ENCODE assay signal across 8 mouse cellular contexts in the genomic region with DNA sequence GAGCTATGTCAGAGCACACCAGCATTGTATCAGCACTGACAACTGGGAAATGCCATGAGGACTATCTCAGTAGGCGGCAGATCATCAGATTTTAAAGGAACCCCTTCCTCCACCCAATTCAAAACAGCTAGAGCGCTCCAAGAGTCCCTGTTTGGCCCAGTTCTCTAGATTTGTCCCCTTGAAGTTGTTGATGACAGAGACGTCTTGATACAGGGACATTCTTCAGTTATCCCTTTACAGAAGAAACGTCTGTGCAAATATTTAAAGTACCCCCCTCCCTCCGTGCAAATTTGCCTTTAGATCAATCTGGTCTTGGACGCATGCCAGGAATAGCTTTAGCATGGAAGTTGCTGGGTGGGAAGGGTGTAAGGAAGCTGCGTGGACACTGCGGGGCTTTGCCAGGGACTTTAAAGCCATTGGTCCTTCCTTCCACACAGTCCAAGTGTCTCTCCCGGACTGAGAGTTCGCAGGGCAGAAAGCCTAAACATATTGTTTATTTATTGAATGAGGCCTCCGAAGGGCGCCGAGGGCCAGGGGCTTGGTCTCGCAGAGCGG. TPM values are rescaled to one million over a fixed set of nuclear protein-coding genes. Genes with fewer than 3 reads are reported as not detected.
A peak's percentile ranks its signal among the peaks of the same experiment; 100 is the strongest.
DNase-seq lines count a peak whose midpoint lies in the region; ATAC-seq and TF ChIP-seq lines count a peak whose summit lies in the region.

No protein-coding gene starts in this region.

- peak overlapping the region; percentile 87 for H3K4me2 ChIP-seq in forebrain, embryonic 11.5 days (ENCODE audit: low read depth, low read length, severe bottlenecking)
- H3K4me2 ChIP-seq in midbrain, postnatal 0 days (ENCODE audit: low read depth, low read length, poor library complexity, severe bottlenecking): peak overlapping the region; percentile 83

- TF ChIP-seq CTCF in bone marrow macrophage, adult 2 months (IDR thresholded peaks at IDR 0.05; ENCODE audit: low read depth, low read length): no peak
- TF ChIP-seq CTCF in midbrain, postnatal 0 days (IDR thresholded peaks at IDR 0.05): no peak

- H3K9me3 ChIP-seq in forebrain, embryonic 11.5 days (ENCODE audit: control insufficient read depth, low read length): no peaks in the 10 kb centered on the region
- H3K9me3 ChIP-seq in midbrain, postnatal 0 days (ENCODE audit: low read length): no peaks in the 10 kb centered on the region

- TF ChIP-seq POLR2A in bone marrow macrophage, adult 2 months (IDR thresholded peaks at IDR 0.05; ENCODE audit: borderline replicate concordance, low read depth, low read length): no peak

- intact Hi-C loops in left cerebral cortex, postnatal 36 days (cut with DNase I): loop anchor here (2.0 kb wide), 1 partner anchor 35 kb away; no protein-coding TSS in a partner anchor

- H3K4me1 ChIP-seq in bone marrow macrophage, adult 2 months (ENCODE audit: control insufficient read depth, insufficient read depth, low read length): no peaks in the 10 kb centered on the region
- no peaks in the 10 kb centered on the region for H3K4me1 ChIP-seq in forebrain, embryonic 11.5 days (replicated peaks; ENCODE audit: control insufficient read depth, insufficient read depth, low read length)
- H3K4me1 ChIP-seq in midbrain, postnatal 0 days (ENCODE audit: insufficient read depth, low read length): peaks cover 4% of the 10 kb centered on the region

- no peaks in the 10 kb centered on the region for H3K36me3 ChIP-seq in forebrain, embryonic 11.5 days (ENCODE audit: control insufficient read depth, insufficient read depth, low read length)
- no peaks in the 10 kb centered on the region for H3K36me3 ChIP-seq in midbrain, postnatal 0 days (ENCODE audit: insufficient read depth, low read length)

- H3K4me3 ChIP-seq in bone marrow macrophage, adult 2 months (ENCODE audit: insufficient read depth, low read length): peak overlapping the region; percentile 62
- H3K4me3 ChIP-seq in forebrain, embryonic 11.5 days (ENCODE audit: low read depth, low read length): peak overlapping the region; percentile 79
- peak overlapping the region; percentile 96 for H3K4me3 ChIP-seq in midbrain, postnatal 0 days (ENCODE audit: low read depth, low read length)

- no peak; the same call in 1 of the 2 replicates for ATAC-seq in forebrain, embryonic 11.5 days (replicated peaks; ENCODE audit: low FRiP score)
- peak; percentile 54 for ATAC-seq in midbrain, postnatal 0 days (ENCODE audit: low FRiP score)

- peak; percentile 16 for DNase-seq in kidney, adult 9 months
- no peak for DNase-seq in kidney, adult 11 months
- no peak for DNase-seq in forebrain, embryonic 11.5 days (ENCODE audit: low spot score)
- DNase-seq in left cerebral cortex, postnatal 36 days (ENCODE audit: low spot score in 2 of 2): peak; percentile 11 to 24
- DNase-seq in midbrain, postnatal 0 days (ENCODE audit: low spot score): peak; percentile 57
- DNase-seq in urinary bladder, postnatal 36 days (ENCODE audit: low spot score in 2 of 2): no peak
- DNase-seq in ovary, adult 18-20 months (ENCODE audit: low spot score): no peak

- peak overlapping the region; percentile 77 for H3K9ac ChIP-seq in forebrain, embryonic 11.5 days (ENCODE audit: low read length)
- peak overlapping the region; percentile 96 for H3K9ac ChIP-seq in midbrain, postnatal 0 days (replicated peaks; ENCODE audit: low read length, poor library complexity, severe bottlenecking)

- H3K27me3 ChIP-seq in forebrain, embryonic 11.5 days (ENCODE audit: control insufficient read depth, insufficient read depth, low read length): peaks cover 8% of the 10 kb centered on the region; the same call in 1 of the 2 replicates
- no peaks in the 10 kb centered on the region for H3K27me3 ChIP-seq in midbrain, postnatal 0 days (ENCODE audit: insufficient read depth, low read length)

- WGBS in forebrain, embryonic 11.5 days: 2% methylated on average over 15 of the region's 15 CpGs
- 2% methylated on average over 15 of the region's 15 CpGs for WGBS in midbrain, postnatal 0 days

- H3K27ac ChIP-seq in bone marrow macrophage, adult 2 months (ENCODE audit: insufficient read depth, low read depth, low read length): no peak overlapping the region
- no peak overlapping the region for H3K27ac ChIP-seq in forebrain, embryonic 11.5 days (ENCODE audit: low read depth, low read length)
- peak overlapping the region; percentile 95 for H3K27ac ChIP-seq in midbrain, postnatal 0 days (ENCODE audit: low read depth, low read length)

RNA-seq across cellular contexts. Expression of gene Osbpl6, which starts 0.6 kb away (rescaled TPM):
- not detected in 2 replicates for polyA plus RNA-seq in bone marrow macrophage, adult 2 months (2012; ENCODE audit: insufficient read depth, insufficient read length, missing spikeins)
- polyA plus RNA-seq in forebrain, embryonic 11.5 days (2014; fragmentation: Nextera tagmentation; extraction: Ambion mirVana): 10.5 and 13.8 TPM in 2 replicates
- total RNA-seq in left cerebral cortex, postnatal 36 days (2021): 10 to 100 TPM; 43.0 to 60.1 TPM
- total RNA-seq in midbrain, postnatal 0 days (2014; rRNA removed): 17.0 and 20.4 TPM in 2 replicates
- 22.2 and 26.7 TPM in 2 replicates for polyA plus RNA-seq in midbrain, postnatal 0 days (2015; fragmentation: Nextera tagmentation; extraction: Ambion mirVana)

RNA-seq across cellular contexts. Expression of gene Rbm45, which starts 35.9 kb away (rescaled TPM):
- polyA plus RNA-seq in bone marrow macrophage, adult 2 months (2012; ENCODE audit: insufficient read depth, insufficient read length, missing spikeins): 27.0 and 27.8 TPM in 2 replicates
- 17.2 and 19.0 TPM in 2 replicates for polyA plus RNA-seq in forebrain, embryonic 11.5 days (2014; fragmentation: Nextera tagmentation; extraction: Ambion mirVana)
- total RNA-seq in left cerebral cortex, postnatal 36 days (2021): 10 to 100 TPM; 36.2 to 38.1 TPM
- total RNA-seq in midbrain, postnatal 0 days (2014; rRNA removed): 31.3 and 37.5 TPM in 2 replicates
- 17.5 and 17.9 TPM in 2 replicates for polyA plus RNA-seq in midbrain, postnatal 0 days (2015; fragmentation: Nextera tagmentation; extraction: Ambion mirVana)

RNA-seq across cellular contexts. Expression of gene Cyct, which starts 45.4 kb away (rescaled TPM):
- polyA plus RNA-seq in bone marrow macrophage, adult 2 months (2012; ENCODE audit: insufficient read depth, insufficient read length, missing spikeins): not detected in 2 replicates
- not detected in 2 replicates for polyA plus RNA-seq in forebrain, embryonic 11.5 days (2014; fragmentation: Nextera tagmentation; extraction: Ambion mirVana)
- not detected for total RNA-seq in left cerebral cortex, postnatal 36 days (2021)
- total RNA-seq in midbrain, postnatal 0 days (2014; rRNA removed): not detected in 2 replicates
- 0.25 and 0.82 TPM in 2 replicates for polyA plus RNA-seq in midbrain, postnatal 0 days (2015; fragmentation: Nextera tagmentation; extraction: Ambion mirVana)

Comparison
In these comparisons a context has a peak if more than half of its experiments do, and no peak if none do; other contexts are left out.
1. DNase-seq: peak in kidney, adult 9 months (single experiment), left cerebral cortex, postnatal 36 days (2 of 2) and midbrain, postnatal 0 days (single experiment); none in kidney, adult 11 months (single experiment), forebrain, embryonic 11.5 days (single experiment), urinary bladder, postnatal 36 days (0 of 2) and ovary, adult 18-20 months (single experiment).
2. RNA of gene Osbpl6, which starts 0.6 kb away (polyA plus RNA-seq): 22.2 to 26.7 TPM in midbrain, postnatal 0 days and 10.5 to 13.8 TPM in forebrain, embryonic 11.5 days; not detected in bone marrow macrophage, adult 2 months; every median in the first group is over 10 times any median in the second.
3. Peak in every context shown above with its lines, with median percentiles within 50 percentile points of each other: H3K4me3 ChIP-seq.